Mouse (Mus musculus) kidney, embryonic 16.5 days (tissue): ENCODE results near the gene Rpl7l1. TPM values are rescaled to one million over a fixed set of nuclear protein-coding genes. Genes with fewer than 3 reads are reported as not detected.
A peak's percentile ranks its signal among the peaks of the same experiment; 100 is the strongest.
"Not testable (repeated sequence)": the region's sequence is repeated elsewhere in the genome, so short reads cannot be mapped to it uniquely, and the experiment has no call there.

Experiments
- ATAC-seq: fragments of 200-750 bp; cut with Nextera tagmentation; 2 replicates; pipeline ENCODE4 v1.8.0; 2017; ENCODE audit warnings: moderate TSS enrichment; ENCODE audit not compliant: low FRiP score, low TSS enrichment
- H3K27ac ChIP-seq: fragments of 300-500 bp; sonication (generic); 2 replicates; pipeline ENCODE4 v1.5.1; 2014; ENCODE audit warnings: low read length
- H3K27me3 ChIP-seq: fragments of 300-500 bp; sonication (generic); 2 replicates; pipeline ENCODE4 v1.6.1; 2014; ENCODE audit warnings: low read length, control low read depth, mixed read lengths; ENCODE audit not compliant: insufficient read depth
- H3K36me3 ChIP-seq: fragments of 300-500 bp; sonication (generic); 2 replicates; pipeline ENCODE4 v1.6.1; 2014; ENCODE audit warnings: low read length, control low read depth, mixed read lengths; ENCODE audit not compliant: insufficient read depth
- H3K4me1 ChIP-seq: fragments of 300-500 bp; sonication (generic); 2 replicates; pipeline ENCODE4 v1.6.1; 2014; ENCODE audit warnings: low read length, control low read depth, mixed read lengths; ENCODE audit not compliant: insufficient read depth
- H3K4me2 ChIP-seq: fragments of 300-500 bp; sonication (generic); replicated peaks from 2 replicates; pipeline ENCODE4 v1.6.1; 2014; ENCODE audit warnings: low read depth, low read length
- H3K4me3 ChIP-seq: fragments of 300-500 bp; sonication (generic); 2 replicates; pipeline ENCODE4 v1.5.1; 2014; ENCODE audit warnings: mild to moderate bottlenecking, low read length
- H3K9ac ChIP-seq: fragments of 300-500 bp; sonication (generic); replicated peaks from 2 replicates; pipeline ENCODE4 v1.6.1; 2014; ENCODE audit warnings: low read length
- H3K9me3 ChIP-seq: fragments of 300-500 bp; sonication (generic); 2 replicates; pipeline ENCODE4 v1.6.1; 2016; ENCODE audit warnings: low read length, control low read depth
- WGBS: fragments of 180-500 bp; shearing (Covaris S2); extraction: QIAGEN DNeasy Blood & Tissue Kit; methylation state at CpG from one replicate; pipeline ENCODE4 v1.1.7; 2014; 5-methylcytosine and 5-hydroxymethylcytosine counted together
- polyA plus RNA-seq: library from polyadenylated mRNA; unstranded; fragments of >200 nt; fragmentation: Nextera tagmentation; extraction: Ambion mirVana; gene quantifications from 2 replicates; pipeline ENCODE4 v1.2.1, GENCODE M21; 2015

Rpl7l1 gene
- polyA plus RNA-seq, 1 experiment from 2014 or later = 165 TPM

GRCm38 (mm10) chr17:46810672-46811071 lies 28.2 kb upstream of the Rpl7l1 start:
- Histone ChIP-seq H3K27me3 (no peaks in the 10 kb centered on the region), H3K4me1 (no peaks in the 10 kb centered on the region), H3K4me2 (no peak overlapping the region), H3K4me3 (no peak overlapping the region), H3K9ac (no peak overlapping the region), H3K36me3 (peaks cover 35% of the 10 kb centered on the region), H3K27ac (no peak overlapping the region), H3K9me3 (no peaks in the 10 kb centered on the region)
- ATAC-seq = no peak
- WGBS = 90% methylated on average over 3 of the region's 3 CpGs

GRCm38 (mm10) chr17:46809131-46809830 lies 26.8 kb upstream of the Rpl7l1 start:
- no peaks in the 10 kb centered on the region for H3K9me3 ChIP-seq
- H3K4me3 ChIP-seq = no peak overlapping the region
- no peak overlapping the region for H3K4me2 ChIP-seq
- no peak for ATAC-seq
- H3K27me3 ChIP-seq = no peaks in the 10 kb centered on the region
- H3K36me3 ChIP-seq = peaks cover 35% of the 10 kb centered on the region
- H3K27ac ChIP-seq = no peak overlapping the region
- WGBS = 86% methylated on average over 6 of the region's 6 CpGs
- no peaks in the 10 kb centered on the region for H3K4me1 ChIP-seq
- no peak overlapping the region for H3K9ac ChIP-seq

GRCm38 (mm10) chr17:46808376-46808775 lies 25.9 kb upstream of the Rpl7l1 start:
- 91% methylated on average over 10 of the region's 10 CpGs for WGBS
- Histone ChIP-seq H3K27me3 (no peaks in the 10 kb centered on the region), H3K27ac (no peak overlapping the region)

GRCm38 (mm10) chr17:46801761-46802160 lies 19.3 kb upstream of the Rpl7l1 start:
- H3K27ac ChIP-seq = no peak overlapping the region
- no peak overlapping the region for H3K9ac ChIP-seq
- no peaks in the 10 kb centered on the region for H3K9me3 ChIP-seq
- H3K4me2 ChIP-seq = no peak overlapping the region
- no peaks in the 10 kb centered on the region for H3K27me3 ChIP-seq
- H3K4me1 ChIP-seq = no peaks in the 10 kb centered on the region
- no peak for ATAC-seq
- WGBS = 71% methylated on average over 6 of the region's 6 CpGs
- H3K36me3 ChIP-seq = peaks cover 39% of the 10 kb centered on the region
- H3K4me3 ChIP-seq = no peak overlapping the region

More at GRCm38 (mm10) chr17:46808376-46808775, 25.9 kb upstream of the Rpl7l1 start:
- no peak overlapping the region for H3K4me3 ChIP-seq
- no peak overlapping the region for H3K4me2 ChIP-seq
- ATAC-seq = no peak
- H3K9me3 ChIP-seq = no peaks in the 10 kb centered on the region
- H3K36me3 ChIP-seq = peaks cover 35% of the 10 kb centered on the region
- H3K9ac ChIP-seq = no peak overlapping the region
- no peaks in the 10 kb centered on the region for H3K4me1 ChIP-seq

GRCm38 (mm10) chr17:46799680-46800079 lies 17.2 kb upstream of the Rpl7l1 start:
- Histone ChIP-seq H3K4me3 (no peak overlapping the region), H3K36me3 (peaks cover 26% of the 10 kb centered on the region), H3K4me1 (0 out of 2 replicates have a peak, but pooled peaks cover 5% of the 10 kb centered on the region), H3K4me2 (no peak overlapping the region), H3K9me3 (no peaks in the 10 kb centered on the region), H3K9ac (no peak overlapping the region), H3K27ac (no peak overlapping the region), H3K27me3 (no peaks in the 10 kb centered on the region)
- WGBS = 64% methylated on average over 10 of the region's 10 CpGs
- ATAC-seq = no peak

GRCm38 (mm10) chr17:46797386-46797785 lies 14.9 kb upstream of the Rpl7l1 start:
- Histone ChIP-seq H3K4me2 (no peak overlapping the region), H3K4me1 (0 out of 2 replicates have a peak, but pooled peaks cover 5% of the 10 kb centered on the region), H3K27me3 (no peaks in the 10 kb centered on the region), H3K4me3 (no peak overlapping the region), H3K36me3 (peaks cover 26% of the 10 kb centered on the region), H3K27ac (no peak overlapping the region), H3K9ac (no peak overlapping the region), H3K9me3 (no peaks in the 10 kb centered on the region)
- WGBS = 32% methylated on average over 8 of the region's 8 CpGs
- 0 out of 2 replicates have a peak, but pooled peaks have one; percentile 23 for ATAC-seq

- Histone ChIP-seq H3K9ac (no peak overlapping the region), H3K4me2 (no peak overlapping the region), H3K36me3 (peaks cover 26% of the 10 kb centered on the region), H3K9me3 (no peaks in the 10 kb centered on the region), H3K27me3 (no peaks in the 10 kb centered on the region), H3K27ac (no peak overlapping the region), H3K4me1 (0 out of 2 replicates have a peak, but pooled peaks cover 5% of the 10 kb centered on the region), H3K4me3 (no peak overlapping the region)
- WGBS = 90% methylated on average over 4 of the region's 4 CpGs
- no peak for ATAC-seq
Measured at GRCm38 (mm10) chr17:46796743-46797142, 14.3 kb upstream of the Rpl7l1 start.

GRCm38 (mm10) chr17:46792963-46793362 lies 10.5 kb upstream of the Rpl7l1 start:
- Histone ChIP-seq H3K9ac (no peak overlapping the region), H3K27me3 (no peaks in the 10 kb centered on the region), H3K4me1 (0 out of 2 replicates have a peak, but pooled peaks cover 5% of the 10 kb centered on the region), H3K4me2 (no peak overlapping the region), H3K4me3 (no peak overlapping the region), H3K9me3 (no peaks in the 10 kb centered on the region), H3K27ac (no peak overlapping the region), H3K36me3 (no peaks in the 10 kb centered on the region)
- no peak for ATAC-seq
- 74% methylated on average over 2 of the region's 2 CpGs for WGBS

GRCm38 (mm10) chr17:46787974-46788373 lies 5.5 kb upstream of the Rpl7l1 start:
- not testable (repeated sequence) for H3K27ac ChIP-seq, H3K36me3 ChIP-seq, H3K9me3 ChIP-seq, H3K4me2 ChIP-seq, ATAC-seq, H3K4me1 ChIP-seq, H3K4me3 ChIP-seq, H3K9ac ChIP-seq, H3K27me3 ChIP-seq
- 61% methylated on average over 2 of the region's 2 CpGs for WGBS

- Histone ChIP-seq H3K27me3 (no peaks in the 10 kb centered on the region), H3K4me3 (no peak overlapping the region), H3K9ac (no peak overlapping the region), H3K36me3 (no peaks in the 10 kb centered on the region), H3K9me3 (no peaks in the 10 kb centered on the region), H3K4me1 (peaks cover 5% of the 10 kb centered on the region; the same call in 1 of the 2 replicates), H3K27ac (no peak overlapping the region), H3K4me2 (no peak overlapping the region)
- no peak for ATAC-seq
- WGBS = 88% methylated on average over 5 of the region's 5 CpGs
Measured at GRCm38 (mm10) chr17:46786952-46787351, 4.5 kb upstream of the Rpl7l1 start.
